Mouse (Mus musculus): ENCODE data around the gene Cacnb4.

Gene Cacnb4

DNA sequence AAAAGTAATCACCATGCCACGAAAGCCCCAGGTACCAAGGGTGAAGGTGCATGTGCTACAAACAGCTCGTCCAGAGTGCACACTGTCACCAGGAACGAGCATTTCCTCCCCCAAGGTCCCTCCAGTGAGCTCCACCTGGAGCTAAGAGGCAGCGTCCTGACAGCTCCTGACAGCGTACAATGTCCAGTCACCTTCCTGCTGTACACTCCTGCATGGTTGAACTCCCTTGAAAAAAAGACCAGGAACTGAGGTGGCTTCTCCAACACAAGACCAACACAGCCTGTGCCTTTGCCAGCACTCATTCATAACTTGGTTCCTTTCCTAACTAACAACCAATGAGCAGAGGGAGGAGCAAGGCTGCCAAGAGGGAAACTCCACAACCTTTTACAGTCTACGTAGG lies 255.4 kb downstream of the Cacnb4 start:
- no peak for DNase-seq (ENCODE audit: low spot score)

DNA sequence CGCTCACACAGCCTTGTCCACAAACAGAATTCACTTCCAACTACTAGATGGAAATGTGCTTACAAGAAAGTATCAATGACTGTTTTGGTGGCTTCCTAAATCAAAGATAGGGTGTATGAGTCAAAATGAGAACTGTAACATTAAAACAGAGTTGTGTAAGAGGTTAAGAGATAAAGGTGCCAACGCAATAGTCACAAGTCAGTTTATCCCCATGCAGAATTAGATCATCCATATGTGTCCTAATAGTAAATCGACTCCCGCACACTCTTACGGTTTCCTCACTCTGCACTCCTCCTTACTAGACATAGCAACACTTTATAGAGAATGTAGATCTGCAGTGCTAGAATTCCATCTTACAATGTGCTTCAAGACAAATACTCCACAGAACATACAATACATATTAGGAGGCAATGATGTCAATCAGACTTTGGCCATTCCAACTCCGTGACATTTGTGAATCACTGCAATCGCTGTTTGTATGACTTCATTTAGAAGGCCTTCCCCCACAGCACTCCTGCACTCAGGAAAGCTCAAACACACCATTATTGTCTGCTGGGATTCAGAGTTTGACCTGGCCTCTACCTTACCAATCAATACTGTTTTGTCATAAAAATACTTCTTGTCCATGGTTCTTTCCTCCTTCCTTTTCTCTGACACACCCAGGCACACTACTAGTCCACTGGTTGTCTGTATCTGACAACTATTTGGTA lies 256.5 kb downstream of the Cacnb4 start:
- no peak for DNase-seq (ENCODE audit: low spot score)

DNA sequence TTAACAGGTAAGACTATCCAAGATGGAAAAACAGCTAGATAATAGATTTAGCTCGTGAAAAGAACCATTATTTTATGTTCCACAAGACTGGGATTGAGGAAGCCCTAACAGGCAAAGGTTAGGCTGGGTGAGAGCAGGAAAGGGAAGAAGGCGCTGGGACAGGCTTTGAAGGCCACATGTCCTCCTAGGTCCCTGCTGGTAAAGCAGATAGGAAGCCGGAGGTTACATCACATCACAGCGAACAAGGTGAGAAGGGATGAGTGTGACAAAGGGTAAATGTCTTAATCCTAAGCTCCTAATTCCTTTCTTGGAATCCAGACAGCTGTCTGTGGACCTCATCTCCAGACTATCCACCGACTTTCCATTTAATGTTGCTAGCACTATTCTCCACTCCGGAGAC lies 257.3 kb downstream of the Cacnb4 start:
- DNase-seq (ENCODE audit: low spot score): no peak

DNA sequence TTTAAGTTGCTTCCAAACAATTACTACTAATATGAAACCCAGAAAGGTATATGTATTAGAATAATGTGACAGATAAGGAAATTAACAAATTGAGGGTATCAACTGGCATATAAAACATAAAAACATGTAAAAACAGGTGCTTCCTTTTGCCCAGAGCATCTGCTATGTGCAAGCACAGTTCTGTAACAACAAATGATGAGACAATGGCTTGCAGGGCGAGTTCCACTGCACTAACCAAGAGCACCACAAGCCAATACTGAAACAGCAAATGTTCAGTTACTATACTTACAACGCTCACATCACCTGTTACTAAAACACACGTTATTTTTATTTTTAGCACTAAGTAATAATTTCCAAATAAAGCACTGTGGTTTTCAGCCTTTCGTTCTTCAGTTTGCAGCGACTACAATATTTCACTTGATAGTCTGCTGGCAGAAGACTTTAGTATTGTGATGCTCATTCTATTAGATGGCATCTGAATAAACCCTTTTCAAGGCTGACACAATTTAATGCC lies 264.1 kb downstream of the Cacnb4 start:
- DNase-seq (ENCODE audit: low spot score): no peak

DNA sequence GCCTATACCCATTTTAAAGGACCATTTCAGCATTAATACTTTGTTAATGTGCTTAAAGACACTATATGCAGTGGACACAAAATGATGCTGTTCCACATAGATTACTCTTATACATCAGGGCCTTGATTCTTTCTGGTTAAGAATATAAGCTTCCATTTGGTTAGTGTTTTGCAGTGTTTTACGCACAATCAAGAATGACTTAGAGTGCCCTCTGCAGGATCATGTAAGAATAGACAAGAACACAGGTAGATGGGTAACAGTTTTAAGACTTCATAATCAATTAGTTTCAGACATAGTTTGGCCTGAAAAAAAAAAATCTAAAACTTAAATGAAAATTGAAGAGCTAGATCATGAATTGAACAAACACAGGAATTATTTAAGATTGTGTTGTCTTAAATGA lies 270.2 kb downstream of the Cacnb4 start:
- no peak for DNase-seq (ENCODE audit: low spot score)

DNA sequence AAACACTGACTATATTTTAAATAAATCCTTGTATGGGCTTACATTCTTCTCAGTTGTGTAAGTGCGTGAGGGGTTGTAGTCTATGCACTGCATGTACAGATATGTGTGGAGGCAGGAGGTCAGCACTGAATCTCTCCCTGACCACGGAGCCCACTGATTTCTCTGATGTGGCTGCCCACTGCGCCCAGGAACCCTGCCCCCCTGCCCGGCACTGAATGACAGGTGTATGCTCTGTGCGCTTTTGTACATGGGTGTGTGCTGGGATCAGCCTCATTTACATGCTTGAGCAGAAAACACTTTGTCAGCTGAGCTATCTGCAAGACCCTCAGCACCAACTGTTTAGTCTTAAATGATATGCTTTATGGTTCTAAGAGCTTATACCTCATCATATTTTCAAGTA lies 271.4 kb downstream of the Cacnb4 start:
- DNase-seq (ENCODE audit: low spot score): no peak

DNA sequence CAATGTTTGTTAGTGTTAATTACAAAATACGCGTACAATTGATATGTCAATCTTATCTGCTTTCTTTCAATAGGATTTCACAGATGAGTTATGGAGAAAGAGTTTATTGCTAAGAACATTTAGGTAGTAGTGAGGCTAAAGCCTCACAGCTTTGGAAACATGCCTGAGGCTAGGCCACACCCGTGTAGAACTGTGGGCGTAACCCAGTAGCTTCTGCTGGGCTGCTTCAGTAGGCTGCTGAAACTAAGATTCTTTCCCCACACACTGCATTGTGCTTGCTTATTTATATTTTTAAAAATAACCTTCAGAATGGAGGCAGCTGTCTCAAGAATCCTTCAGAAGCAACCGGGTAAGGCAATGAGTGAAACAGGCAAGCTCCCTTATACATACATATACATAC lies 282.1 kb downstream of the Cacnb4 start:
- no peak for DNase-seq (ENCODE audit: low spot score)

DNA sequence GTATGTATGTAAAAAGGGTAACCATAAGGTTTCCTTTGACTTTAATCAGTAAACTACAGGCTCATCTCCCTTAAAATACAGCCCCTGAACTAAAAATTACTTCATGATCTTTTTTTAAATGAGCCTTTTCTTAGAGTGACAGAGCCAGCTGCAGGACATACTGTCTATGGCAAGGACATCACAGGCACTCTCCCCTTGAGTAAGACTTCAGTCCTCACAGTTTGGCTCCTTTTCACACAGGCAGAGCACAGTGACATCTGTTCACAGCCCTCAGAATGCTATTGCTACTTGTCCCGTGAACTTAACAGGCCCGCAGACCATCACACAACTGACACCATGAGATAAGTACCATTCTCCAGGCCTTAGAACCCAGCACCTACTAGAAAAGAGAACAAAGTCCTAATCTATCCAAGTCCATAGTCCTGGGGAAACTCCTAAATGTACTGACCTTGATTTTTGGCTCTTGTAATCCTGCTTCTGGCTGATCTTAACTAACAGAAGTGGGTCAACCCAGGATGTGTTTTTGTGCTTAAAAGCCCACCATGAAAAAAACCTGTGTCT lies 286.1 kb downstream of the Cacnb4 start:
- no peak for DNase-seq (ENCODE audit: low spot score)

DNA sequence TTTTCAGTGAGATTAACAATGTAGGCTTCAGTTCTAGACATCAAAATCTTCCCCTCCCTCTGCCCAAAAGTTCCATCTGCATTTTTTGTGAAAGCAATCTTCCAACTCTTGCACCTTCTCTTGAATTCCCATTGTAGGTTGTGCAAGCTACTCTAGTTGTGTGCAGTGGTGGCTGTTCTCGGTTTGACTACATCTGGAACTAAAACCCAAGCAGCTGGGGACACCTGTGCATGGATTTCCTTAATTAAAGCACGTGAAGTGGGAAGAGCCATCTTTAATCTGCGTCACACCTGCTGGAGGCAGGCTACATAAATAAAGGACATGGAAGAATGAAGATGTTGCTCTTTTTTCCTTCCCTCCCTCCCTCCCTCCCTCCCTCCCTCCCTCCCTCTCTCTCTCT lies 286.7 kb downstream of the Cacnb4 start:
- DNase-seq (ENCODE audit: low spot score): no peak

DNA sequence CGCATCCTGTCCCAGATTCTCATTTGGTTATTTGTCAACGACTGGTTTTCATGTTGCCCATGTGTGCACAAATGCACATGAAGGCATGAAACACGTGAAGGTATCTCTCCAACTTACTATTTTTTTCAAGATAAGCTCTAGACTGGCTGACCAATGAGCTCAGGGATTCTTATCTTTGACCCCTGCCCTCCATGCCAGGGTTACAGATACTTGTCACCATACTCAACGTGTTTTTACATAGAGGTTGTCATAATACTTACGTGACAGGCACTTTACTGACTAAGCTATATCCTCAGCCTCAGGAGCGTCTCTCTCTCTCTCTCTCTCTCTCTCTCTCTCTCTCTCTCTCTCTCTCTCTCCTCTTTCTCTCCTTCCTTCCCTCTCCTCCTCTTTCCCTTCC lies 290.2 kb downstream of the Cacnb4 start:
- no peak for DNase-seq (ENCODE audit: low spot score)

DNA sequence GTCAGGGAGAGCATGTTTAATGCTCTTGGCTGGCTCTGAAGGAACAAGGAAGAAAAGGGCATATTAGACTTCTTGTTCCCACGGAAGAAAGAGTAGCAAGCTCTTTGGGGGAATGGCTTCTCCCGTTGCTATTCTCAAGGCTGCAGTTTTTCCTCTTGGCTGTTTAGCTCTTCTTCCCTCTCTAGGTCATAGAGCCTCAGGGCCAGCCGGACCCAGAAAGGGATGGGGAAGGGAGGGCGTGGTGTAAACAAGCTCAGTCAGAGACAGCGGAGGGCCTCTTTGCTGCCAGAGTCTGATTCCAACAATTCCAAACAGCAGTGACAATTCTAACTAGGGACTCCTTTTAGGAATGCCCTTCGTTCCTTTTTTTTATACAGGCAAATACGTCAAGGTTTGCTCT lies 290.6 kb downstream of the Cacnb4 start:
- DNase-seq (ENCODE audit: low spot score): no peak

DNA sequence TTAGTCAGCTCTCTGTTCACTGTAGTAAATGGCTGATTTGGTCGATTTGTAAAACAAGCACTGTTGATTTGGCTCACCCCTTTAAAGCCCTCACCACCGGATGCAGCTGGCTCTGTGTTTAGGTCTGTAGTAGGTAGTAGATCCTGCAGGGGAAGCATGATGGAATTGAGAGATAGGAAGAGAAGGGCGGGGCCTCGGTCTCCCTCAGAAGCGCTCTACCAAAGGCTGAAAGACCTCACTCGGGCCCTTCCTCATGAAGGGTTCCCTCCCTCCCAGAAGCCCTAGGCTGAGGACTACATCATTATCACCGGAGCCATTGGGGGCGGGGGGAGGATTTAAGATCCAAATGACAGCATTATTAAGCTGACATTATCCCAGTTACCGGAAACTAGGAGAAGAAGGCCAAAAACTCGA lies 297.8 kb downstream of the Cacnb4 start:
- no peak for DNase-seq (ENCODE audit: low spot score)

DNA sequence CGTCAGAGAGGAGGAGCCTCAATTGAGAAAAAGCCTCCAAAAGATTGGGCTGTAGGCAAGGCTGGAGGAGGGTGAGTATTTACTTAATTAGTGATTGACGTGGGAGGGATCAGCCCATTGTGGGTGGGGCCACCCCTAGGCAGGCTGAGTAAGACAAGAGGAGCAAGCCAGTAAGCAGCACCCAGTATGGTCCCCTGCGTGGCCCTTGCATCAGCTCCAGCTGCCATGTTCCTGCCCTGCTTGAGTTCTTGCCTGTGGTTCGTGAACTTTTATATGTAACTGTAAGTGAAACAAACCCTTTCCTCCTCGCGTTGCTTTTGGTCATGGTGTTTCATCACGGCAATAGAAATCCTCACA lies 298.2 kb downstream of the Cacnb4 start, which contains the start of gene Neb:
TSS of gene Neb (minus strand) at position 27 of the 357 bp plus-strand sequence.
- no peak for DNase-seq (ENCODE audit: low spot score)

Data from left cerebral cortex, adult 11 months (tissue).